Comparison of ENCODE assay signal across 10 mouse cellular contexts in genomic region chr7:112204380-112204963, GRCm38 (mm10). TPM values are rescaled to one million over a fixed set of nuclear protein-coding genes. Genes with fewer than 3 reads are reported as not detected.
DNase-seq lines count a peak whose midpoint lies in the region; ATAC-seq and TF ChIP-seq lines count a peak whose summit lies in the region.
"Had no signal": no experiment of that assay in that cellular context is flagged by ENCODE, and none has a peak within 500 bp of the region (broad histone marks: within the 10 kb centered on the region; RNA-seq: fewer than 3 reads in every experiment).

No protein-coding gene starts in this region.

- no peaks in the 10 kb centered on the region for H3K9me3 ChIP-seq in kidney, embryonic 15.5 days (replicated peaks)
- H3K9me3 ChIP-seq in heart, postnatal 0 days (replicated peaks; ENCODE audit: control insufficient read depth, low read length), result no peaks in the 10 kb centered on the region
- H3K9me3 ChIP-seq: midbrain, embryonic 13.5 days had no signal

- peaks cover 38% of the 10 kb centered on the region for H3K4me1 ChIP-seq in kidney, embryonic 15.5 days
- H3K4me1 ChIP-seq in heart, postnatal 0 days (ENCODE audit: control insufficient read depth, insufficient read depth), result peaks cover 24% of the 10 kb centered on the region
- H3K4me1 ChIP-seq: midbrain, embryonic 13.5 days had no signal

- ATAC-seq in kidney, embryonic 15.5 days (replicated peaks; ENCODE audit: low FRiP score), result no peak
- peak; percentile 70 for ATAC-seq in heart, postnatal 0 days (ENCODE audit: insufficient read depth, low read depth)
- ATAC-seq: midbrain, embryonic 13.5 days had no signal

- no peak overlapping the region for H3K9ac ChIP-seq in kidney, embryonic 15.5 days
- no peak overlapping the region for H3K9ac ChIP-seq in heart, postnatal 0 days (replicated peaks; ENCODE audit: low read depth, low read length)
- H3K9ac ChIP-seq: midbrain, embryonic 13.5 days had no signal

- no peak for DNase-seq in kidney, postnatal 25 days
- DNase-seq in 3T3-L1 (ENCODE audit: low read depth, low spot score), result peak; percentile 70
- peak; percentile 67 for DNase-seq in NIH3T3 (ENCODE audit: low read depth)
- DNase-seq in heart, postnatal 0 days (ENCODE audit: low spot score), result peak; percentile 74
- no peak for DNase-seq in adrenal gland, postnatal 10 days
- DNase-seq in ovary, postnatal 36 days (ENCODE audit: low spot score), result no peak
- no peak for DNase-seq in thymus, adult 18-20 months
- DNase-seq: gastrocnemius, postnatal 25 days had no signal

- no peak overlapping the region for H3K4me2 ChIP-seq in kidney, embryonic 15.5 days
- peak overlapping the region; percentile 33; the same call in 1 of the 2 replicates for H3K4me2 ChIP-seq in heart, postnatal 0 days (ENCODE audit: low read depth, low read length)
- H3K4me2 ChIP-seq: midbrain, embryonic 13.5 days had no signal

- 52% methylated on average over 6 of the region's 6 CpGs for WGBS in kidney, embryonic 15.5 days
- WGBS in heart, postnatal 0 days, result 17% methylated on average over 6 of the region's 6 CpGs

- H3K36me3 ChIP-seq in kidney, embryonic 15.5 days, result no peaks in the 10 kb centered on the region
- H3K36me3 ChIP-seq in heart, postnatal 0 days (replicated peaks; ENCODE audit: control insufficient read depth, insufficient read depth, low read length), result no peaks in the 10 kb centered on the region
- H3K36me3 ChIP-seq: midbrain, embryonic 13.5 days had no signal

- no peak for TF ChIP-seq EP300 in heart, postnatal 0 days (IDR thresholded peaks at IDR 0.05; ENCODE audit: low read depth)

- H3K27ac ChIP-seq in kidney, embryonic 15.5 days, result peak overlapping the region; percentile 87
- peak overlapping the region; percentile 90 for H3K27ac ChIP-seq in heart, postnatal 0 days (ENCODE audit: low read depth)
- H3K27ac ChIP-seq: midbrain, embryonic 13.5 days had no signal

- H3K4me3 ChIP-seq in kidney, embryonic 15.5 days (replicated peaks), result no peak overlapping the region
- H3K4me3 ChIP-seq in heart, postnatal 0 days (ENCODE audit: low read depth, low read length), result no peak overlapping the region
- H3K4me3 ChIP-seq: midbrain, embryonic 13.5 days had no signal

- TF ChIP-seq CTCF in heart, postnatal 0 days (IDR thresholded peaks at IDR 0.05; ENCODE audit: low read depth), result no peak

- no peaks in the 10 kb centered on the region for H3K27me3 ChIP-seq in kidney, embryonic 15.5 days
- no peaks in the 10 kb centered on the region for H3K27me3 ChIP-seq in heart, postnatal 0 days (ENCODE audit: control insufficient read depth, insufficient read depth, low read length)
- H3K27me3 ChIP-seq: midbrain, embryonic 13.5 days had no signal

RNA-seq across cellular contexts. Expression of gene Mical2, which starts 21.2 kb away (rescaled TPM):
- polyA plus RNA-seq in kidney, embryonic 15.5 days (2015; fragmentation: Nextera tagmentation; extraction: Ambion mirVana), result 7.3 and 7.5 TPM in 2 replicates
- 136 and 169 TPM in 2 replicates for total RNA-seq in heart, postnatal 0 days (2014; rRNA removed; ENCODE audit: low replicate concordance)
- polyA plus RNA-seq in heart, postnatal 0 days (2015; fragmentation: Nextera tagmentation; extraction: Ambion mirVana), result 59.9 and 78.1 TPM in 2 replicates
- total RNA-seq in adrenal gland, postnatal 10 days (2021), result 10 to 100 TPM; 17.4 to 22.7 TPM

RNA-seq across cellular contexts. Expression of gene Dkk3, which starts 45.6 kb away (rescaled TPM):
- polyA plus RNA-seq in kidney, embryonic 15.5 days (2015; fragmentation: Nextera tagmentation; extraction: Ambion mirVana), result 20.0 and 25.3 TPM in 2 replicates
- 53.8 and 56.0 TPM in 2 replicates for total RNA-seq in heart, postnatal 0 days (2014; rRNA removed; ENCODE audit: low replicate concordance)
- polyA plus RNA-seq in heart, postnatal 0 days (2015; fragmentation: Nextera tagmentation; extraction: Ambion mirVana), result 90.6 and 96.6 TPM in 2 replicates
- total RNA-seq in adrenal gland, postnatal 10 days (2021), result 10 to 100 TPM; 12.3 to 14.7 TPM

Comparison
In these comparisons a context has a peak if more than half of its experiments do, and no peak if none do; other contexts are left out.
1. DNase-seq: peak in 3T3-L1 (single experiment), NIH3T3 (single experiment) and heart, postnatal 0 days (single experiment); none in kidney, postnatal 25 days (0 of 2), adrenal gland, postnatal 10 days (single experiment), ovary, postnatal 36 days (single experiment) and thymus, adult 18-20 months (0 of 2).